In the genomic region with DNA sequence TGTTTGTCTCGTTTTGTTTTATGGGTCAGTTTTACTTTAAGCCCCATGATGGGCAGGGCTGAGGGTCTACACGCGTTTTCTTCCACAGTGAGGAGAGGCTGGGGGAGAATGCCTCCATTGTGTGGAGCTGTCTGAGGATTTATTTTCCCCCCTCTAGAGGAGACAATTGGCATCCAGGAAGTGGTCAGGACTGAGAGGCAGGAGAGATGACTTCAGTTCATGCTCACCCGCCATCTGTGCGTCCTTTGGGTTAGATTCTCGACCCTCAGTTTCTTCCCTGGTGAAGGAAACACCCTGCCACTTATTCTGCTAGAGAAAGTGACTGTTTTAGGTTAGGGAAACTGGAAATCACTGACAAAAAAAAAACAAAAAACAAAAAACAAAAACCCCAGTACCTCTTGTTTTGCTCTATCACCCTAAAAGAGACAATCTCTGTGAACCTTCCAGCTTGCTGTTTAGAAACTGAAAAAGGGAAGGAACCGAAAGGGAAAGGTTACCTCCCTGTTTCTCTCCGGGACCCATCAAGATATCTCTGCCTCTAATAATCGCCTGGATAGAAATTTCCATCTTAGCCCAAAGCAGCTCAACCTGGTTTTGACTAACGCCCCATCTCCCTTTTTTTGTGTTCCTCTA, we compare ENCODE assay signal across 13 mouse cellular contexts.
DNase-seq lines count a peak whose midpoint lies in the region; ATAC-seq and TF ChIP-seq lines count a peak whose summit lies in the region.
"Had no signal": no experiment of that assay in that cellular context is flagged by ENCODE, and none has a peak within 500 bp of the region (broad histone marks: within the 10 kb centered on the region; RNA-seq: fewer than 3 reads in every experiment).

No protein-coding gene starts in this region.

- no peak for TF ChIP-seq POLR2A in lung, adult 2 months (IDR thresholded peaks at IDR 0.05; ENCODE audit: borderline replicate concordance, extremely low read depth, low read depth, low read length)

- ATAC-seq in common myeloid progenitor, adult 5-6 weeks (replicated peaks; ENCODE audit: low read depth, poor library complexity, severe bottlenecking), result peak; percentile 50; the same call in 1 of the 2 replicates
- ATAC-seq in hematopoietic stem cell, adult 5-6 weeks (replicated peaks in 1 of 2; ENCODE audit: insufficient read depth in 1 of 2, low FRiP score in 2 of 2, low TSS enrichment in 1 of 2, low read depth in 1 of 2, poor library complexity in 2 of 2, severe bottlenecking in 2 of 2), result peak; percentile 19 to 46; a peak in 1 of 4 replicates
- ATAC-seq in neutrophil, adult 5-6 weeks (ENCODE audit: extremely low read depth, insufficient number of reproducible peaks, low FRiP score, poor library complexity, severe bottlenecking), result peak; percentile 25; the same call in 1 of the 2 replicates

- H3K4me1 ChIP-seq in lung, adult 2 months (ENCODE audit: control insufficient read depth, insufficient read depth, low read length), result no peaks in the 10 kb centered on the region
- H3K4me1 ChIP-seq: heart, embryonic 13.5 days; stomach, embryonic 15.5 days had no signal

- no peak for TF ChIP-seq CTCF in lung, adult 2 months (IDR thresholded peaks at IDR 0.05; ENCODE audit: insufficient read depth, low read length)

- H3K4me3 ChIP-seq in lung, adult 2 months (replicated peaks; ENCODE audit: extremely low read depth, low read depth, low read length), result peak overlapping the region; percentile 1
- H3K4me3 ChIP-seq: heart, embryonic 13.5 days; midbrain, embryonic 12.5 days; stomach, embryonic 15.5 days had no signal

- no peak for DNase-seq in lung, adult 2 months
- DNase-seq in lung, postnatal 4 days, result no peak
- no peak for DNase-seq in urinary bladder, postnatal 10 days (ENCODE audit: low spot score)
- DNase-seq in spleen, postnatal 10 days (ENCODE audit: low spot score in 2 of 2), result no peak
- DNase-seq: cerebellum, adult 2 months; lung, adult 18-20 months; thymus, postnatal 36 days had no signal

- WGBS in lung, adult 2 months, result 67% methylated on average over 10 of the region's 10 CpGs
